Mouse (Mus musculus) testis, adult 2 months (tissue): ENCODE measurements around the gene Sgsh.
A peak's percentile ranks its signal among the peaks of the same experiment; 100 is the strongest.

Experiments used
- CTCF ChIP-seq: fragments of 200-500 bp; IDR thresholded peaks from 2 replicates; pipeline ENCODE4 v1.5.1; 2012; ENCODE audit warnings: low read depth, mild to moderate bottlenecking, inconsistent platforms, low read length, moderate library complexity; ENCODE audit not compliant: control insufficient read depth, insufficient read depth, insufficient replicate concordance
- POLR2A ChIP-seq: fragments of 200-500 bp; IDR thresholded peaks from 2 replicates; pipeline ENCODE4 v1.6.1; 2012; ENCODE audit warnings: low read depth, mild to moderate bottlenecking, inconsistent platforms, low read length, moderate library complexity; ENCODE audit not compliant: control insufficient read depth

GRCm38 (mm10) chr11:119325068-119325467 lies 30.3 kb downstream of the Sgsh start:
- TF ChIP-seq POLR2A = no peak
- TF ChIP-seq CTCF = peak; percentile 77; the same call in 1 of the 2 replicates
